Mouse (Mus musculus): Measurements from ENCODE around the gene Alox12b. TPM values are rescaled to one million over a fixed set of nuclear protein-coding genes. Genes with fewer than 3 reads are reported as not detected.

Alox12b gene
- polyA plus RNA-seq, 1 experiment from 2014 or later = 0.29 TPM

- ATAC-seq (ENCODE audit: low FRiP score) = no peak
- H3K9ac ChIP-seq = peak overlapping the region; percentile 51; the same call in 1 of the 2 replicates
- H3K27ac ChIP-seq = no peak overlapping the region
- no peaks in the 10 kb centered on the region for H3K36me3 ChIP-seq
- H3K4me2 ChIP-seq = peak overlapping the region; percentile 51
- peaks cover 41% of the 10 kb centered on the region for H3K27me3 ChIP-seq
- peak overlapping the region; percentile 26 for H3K4me3 ChIP-seq
- H3K9me3 ChIP-seq = no peaks in the 10 kb centered on the region
- WGBS = 13% methylated on average over 5 of the region's 5 CpGs
- peaks cover 11% of the 10 kb centered on the region for H3K4me1 ChIP-seq (replicated peaks)
Measured at GRCm38 (mm10) chr11:69196766-69197165, 40.0 kb downstream of the Alox12b start.

GRCm38 (mm10) chr11:69197194-69197593 lies 40.4 kb downstream of the Alox12b start:
- WGBS = 2% methylated on average over 14 of the region's 14 CpGs

GRCm38 (mm10) chr11:69197743-69198142 lies 41.0 kb downstream of the Alox12b start, which contains the start of gene Alox8:
TSS of gene Alox8 (minus strand) at chr11:69197843.
- Histone ChIP-seq H3K9me3 (no peaks in the 10 kb centered on the region), H3K9ac (peak within 1 kb of the TSS; percentile 51), H3K36me3 (no peaks in the 10 kb centered on the region), H3K4me3 (peak within 1 kb of the TSS; percentile 26), H3K4me1 (replicated peaks) (peaks cover 11% of the 10 kb centered on the region), H3K27ac (no peak within 1 kb of the TSS), H3K27me3 (peaks cover 41% of the 10 kb centered on the region), H3K4me2 (peak within 1 kb of the TSS; percentile 51)
- 34% methylated on average over 6 of the region's 6 CpGs for WGBS
- no peak for ATAC-seq (ENCODE audit: low FRiP score)

More at GRCm38 (mm10) chr11:69197194-69197593, 40.4 kb downstream of the Alox12b start:
- Histone ChIP-seq H3K4me3 (peak overlapping the region; percentile 26), H3K4me2 (peak overlapping the region; percentile 51), H3K27me3 (peaks cover 41% of the 10 kb centered on the region), H3K27ac (no peak overlapping the region), H3K9ac (peak overlapping the region; percentile 51), H3K9me3 (no peaks in the 10 kb centered on the region), H3K4me1 (replicated peaks) (peaks cover 11% of the 10 kb centered on the region), H3K36me3 (no peaks in the 10 kb centered on the region)
- ATAC-seq (ENCODE audit: low FRiP score) = no peak

GRCm38 (mm10) chr11:69199251-69199650 lies 42.5 kb downstream of the Alox12b start:
- Histone ChIP-seq H3K4me2 (no peak overlapping the region), H3K27me3 (peaks cover 38% of the 10 kb centered on the region), H3K4me1 (replicated peaks) (peaks cover 11% of the 10 kb centered on the region), H3K27ac (no peak overlapping the region), H3K9me3 (no peaks in the 10 kb centered on the region), H3K9ac (no peak overlapping the region), H3K36me3 (no peaks in the 10 kb centered on the region), H3K4me3 (no peak overlapping the region)
- WGBS = 76% methylated on average over 1 of the region's 1 CpGs
- ATAC-seq (ENCODE audit: low FRiP score) = no peak

- Histone ChIP-seq H3K27me3 (peaks cover 36% of the 10 kb centered on the region), H3K4me3 (no peak overlapping the region), H3K9me3 (no peaks in the 10 kb centered on the region), H3K4me1 (replicated peaks) (peaks cover 11% of the 10 kb centered on the region), H3K9ac (no peak overlapping the region), H3K27ac (no peak overlapping the region), H3K36me3 (no peaks in the 10 kb centered on the region), H3K4me2 (no peak overlapping the region)
- WGBS = 80% methylated on average over 6 of the region's 6 CpGs
- no peak for ATAC-seq (ENCODE audit: low FRiP score)
Measured at GRCm38 (mm10) chr11:69200231-69200630, 43.4 kb downstream of the Alox12b start.

- no peak overlapping the region for H3K9ac ChIP-seq
- H3K9me3 ChIP-seq = no peaks in the 10 kb centered on the region
- H3K36me3 ChIP-seq = no peaks in the 10 kb centered on the region
- WGBS = 84% methylated on average over 13 of the region's 13 CpGs
- H3K4me3 ChIP-seq = no peak overlapping the region
- H3K4me1 ChIP-seq (replicated peaks) = 0 out of 2 replicates have a peak, but pooled peaks cover under 1% of the 10 kb centered on the region
- no peak overlapping the region for H3K27ac ChIP-seq
- peaks cover 13% of the 10 kb centered on the region for H3K27me3 ChIP-seq
- no peak for ATAC-seq (ENCODE audit: low FRiP score)
- H3K4me2 ChIP-seq = no peak overlapping the region
Measured at GRCm38 (mm10) chr11:69202469-69203230, 45.9 kb downstream of the Alox12b start.

- no peak overlapping the region for H3K27ac ChIP-seq
- WGBS = 39% methylated on average over 2 of the region's 2 CpGs
- ATAC-seq (ENCODE audit: low FRiP score) = no peak
Measured at GRCm38 (mm10) chr11:69211431-69211830, 54.6 kb downstream of the Alox12b start.

GRCm38 (mm10) chr11:69217411-69217810 lies 60.6 kb downstream of the Alox12b start:
- no peak for ATAC-seq (ENCODE audit: low FRiP score)
- Histone ChIP-seq H3K36me3 (no peaks in the 10 kb centered on the region), H3K9ac (no peak overlapping the region), H3K27ac (no peak overlapping the region), H3K4me2 (no peak overlapping the region), H3K4me1 (replicated peaks) (no peaks in the 10 kb centered on the region), H3K4me3 (no peak overlapping the region), H3K9me3 (no peaks in the 10 kb centered on the region), H3K27me3 (0 out of 2 replicates have a peak, but pooled peaks cover 6% of the 10 kb centered on the region)
- 86% methylated on average over 5 of the region's 5 CpGs for WGBS

More at GRCm38 (mm10) chr11:69211431-69211830, 54.6 kb downstream of the Alox12b start:
- Histone ChIP-seq H3K4me1 (replicated peaks) (no peaks in the 10 kb centered on the region), H3K9me3 (no peaks in the 10 kb centered on the region), H3K4me2 (peak overlapping the region; percentile 46), H3K27me3 (0 out of 2 replicates have a peak, but pooled peaks cover 2% of the 10 kb centered on the region), H3K4me3 (peak overlapping the region; percentile 37), H3K9ac (0 out of 2 replicates have a peak overlapping the region, but pooled peaks have one; percentile 25), H3K36me3 (no peaks in the 10 kb centered on the region)

- H3K9ac ChIP-seq = no peak overlapping the region
- no peak overlapping the region for H3K27ac ChIP-seq
- WGBS = 63% methylated on average over 2 of the region's 2 CpGs
- H3K4me1 ChIP-seq (replicated peaks) = no peaks in the 10 kb centered on the region
- no peak for ATAC-seq (ENCODE audit: low FRiP score)
- H3K4me3 ChIP-seq = no peak overlapping the region
- H3K27me3 ChIP-seq = 0 out of 2 replicates have a peak, but pooled peaks cover 3% of the 10 kb centered on the region
- no peaks in the 10 kb centered on the region for H3K36me3 ChIP-seq
- H3K9me3 ChIP-seq = no peaks in the 10 kb centered on the region
- H3K4me2 ChIP-seq = no peak overlapping the region
Measured at GRCm38 (mm10) chr11:69218661-69219060, 61.9 kb downstream of the Alox12b start.

Other genes with a start within 250 kb of the Alox12b start
- 0.60 and 0.84 TPM in 2 replicates for gene Odf4, start 229.9 kb upstream of the Alox12b start, polyA plus RNA-seq (2015; fragmentation: Nextera tagmentation; extraction: Ambion mirVana)
- gene Arhgef15, start 199.5 kb upstream of the Alox12b start, polyA plus RNA-seq (2015; fragmentation: Nextera tagmentation; extraction: Ambion mirVana) = 14.3 and 16.2 TPM in 2 replicates
- 1.5 TPM in 2 replicates for gene Slc25a35, start 188.9 kb upstream of the Alox12b start, polyA plus RNA-seq (2015; fragmentation: Nextera tagmentation; extraction: Ambion mirVana)
- 24.7 and 26.7 TPM in 2 replicates for gene Rangrf, start 181.8 kb upstream of the Alox12b start, polyA plus RNA-seq (2015; fragmentation: Nextera tagmentation; extraction: Ambion mirVana)
- gene Pfas, start 148.5 kb upstream of the Alox12b start, polyA plus RNA-seq (2015; fragmentation: Nextera tagmentation; extraction: Ambion mirVana) = 19.1 and 20.4 TPM in 2 replicates
- gene Ctc1, start 141.1 kb upstream of the Alox12b start, polyA plus RNA-seq (2015; fragmentation: Nextera tagmentation; extraction: Ambion mirVana) = 49.4 and 49.9 TPM in 2 replicates
- 31.7 and 34.2 TPM in 2 replicates for gene Aurkb, start 111.3 kb upstream of the Alox12b start, polyA plus RNA-seq (2015; fragmentation: Nextera tagmentation; extraction: Ambion mirVana)
- gene Borcs6, start 97.3 kb upstream of the Alox12b start, polyA plus RNA-seq (2015; fragmentation: Nextera tagmentation; extraction: Ambion mirVana) = 13.4 and 15.2 TPM in 2 replicates
- 28.7 and 41.0 TPM in 2 replicates for gene Tmem107, start 86.2 kb upstream of the Alox12b start, polyA plus RNA-seq (2015; fragmentation: Nextera tagmentation; extraction: Ambion mirVana)
- 217 and 227 TPM in 2 replicates for gene Vamp2, start 68.5 kb upstream of the Alox12b start, polyA plus RNA-seq (2015; fragmentation: Nextera tagmentation; extraction: Ambion mirVana)
- gene Per1, start 61.8 kb upstream of the Alox12b start, polyA plus RNA-seq (2015; fragmentation: Nextera tagmentation; extraction: Ambion mirVana) = 7.4 and 9.4 TPM in 2 replicates
- gene Hes7, start 36.6 kb upstream of the Alox12b start, polyA plus RNA-seq (2015; fragmentation: Nextera tagmentation; extraction: Ambion mirVana) = 0.26 and 0.35 TPM in 2 replicates
- gene 9130213A22Rik, start 34.4 kb upstream of the Alox12b start, polyA plus RNA-seq (2015; fragmentation: Nextera tagmentation; extraction: Ambion mirVana) = 0.13 and 0.25 TPM in 2 replicates
- gene Aloxe3, start 31.1 kb upstream of the Alox12b start, polyA plus RNA-seq (2015; fragmentation: Nextera tagmentation; extraction: Ambion mirVana) = 0.71 and 1.3 TPM in 2 replicates
- 0.12 and 0.16 TPM in 2 replicates for gene Alox8, start 40.9 kb downstream of the Alox12b start, polyA plus RNA-seq (2015; fragmentation: Nextera tagmentation; extraction: Ambion mirVana)
- gene Gucy2e, start 80.0 kb downstream of the Alox12b start, polyA plus RNA-seq (2015; fragmentation: Nextera tagmentation; extraction: Ambion mirVana) = 0.21 and 0.30 TPM in 2 replicates
- 22.6 and 24.4 TPM in 2 replicates for gene Cntrob, start 166.8 kb downstream of the Alox12b start, polyA plus RNA-seq (2015; fragmentation: Nextera tagmentation; extraction: Ambion mirVana)
- gene Trappc1, start 167.0 kb downstream of the Alox12b start, polyA plus RNA-seq (2015; fragmentation: Nextera tagmentation; extraction: Ambion mirVana) = 204 and 210 TPM in 2 replicates
- 4.2 and 5.1 TPM in 2 replicates for gene Kcnab3, start 169.3 kb downstream of the Alox12b start, polyA plus RNA-seq (2015; fragmentation: Nextera tagmentation; extraction: Ambion mirVana)
- gene Rnf227, start 183.5 kb downstream of the Alox12b start, polyA plus RNA-seq (2015; fragmentation: Nextera tagmentation; extraction: Ambion mirVana) = 163 and 166 TPM in 2 replicates
- gene Chd3, start 212.4 kb downstream of the Alox12b start, polyA plus RNA-seq (2015; fragmentation: Nextera tagmentation; extraction: Ambion mirVana) = 92.4 and 93.5 TPM in 2 replicates
- gene Naa38, start 238.5 kb downstream of the Alox12b start, polyA plus RNA-seq (2015; fragmentation: Nextera tagmentation; extraction: Ambion mirVana) = 103 and 105 TPM in 2 replicates
- 34.9 and 35.5 TPM in 2 replicates for gene Cyb5d1, start 238.6 kb downstream of the Alox12b start, polyA plus RNA-seq (2015; fragmentation: Nextera tagmentation; extraction: Ambion mirVana)
- 7.1 and 8.7 TPM in 2 replicates for gene Tmem88, start 241.2 kb downstream of the Alox12b start, polyA plus RNA-seq (2015; fragmentation: Nextera tagmentation; extraction: Ambion mirVana)